8 mouse cellular contexts compared by ENCODE assay signal in the genomic region with DNA sequence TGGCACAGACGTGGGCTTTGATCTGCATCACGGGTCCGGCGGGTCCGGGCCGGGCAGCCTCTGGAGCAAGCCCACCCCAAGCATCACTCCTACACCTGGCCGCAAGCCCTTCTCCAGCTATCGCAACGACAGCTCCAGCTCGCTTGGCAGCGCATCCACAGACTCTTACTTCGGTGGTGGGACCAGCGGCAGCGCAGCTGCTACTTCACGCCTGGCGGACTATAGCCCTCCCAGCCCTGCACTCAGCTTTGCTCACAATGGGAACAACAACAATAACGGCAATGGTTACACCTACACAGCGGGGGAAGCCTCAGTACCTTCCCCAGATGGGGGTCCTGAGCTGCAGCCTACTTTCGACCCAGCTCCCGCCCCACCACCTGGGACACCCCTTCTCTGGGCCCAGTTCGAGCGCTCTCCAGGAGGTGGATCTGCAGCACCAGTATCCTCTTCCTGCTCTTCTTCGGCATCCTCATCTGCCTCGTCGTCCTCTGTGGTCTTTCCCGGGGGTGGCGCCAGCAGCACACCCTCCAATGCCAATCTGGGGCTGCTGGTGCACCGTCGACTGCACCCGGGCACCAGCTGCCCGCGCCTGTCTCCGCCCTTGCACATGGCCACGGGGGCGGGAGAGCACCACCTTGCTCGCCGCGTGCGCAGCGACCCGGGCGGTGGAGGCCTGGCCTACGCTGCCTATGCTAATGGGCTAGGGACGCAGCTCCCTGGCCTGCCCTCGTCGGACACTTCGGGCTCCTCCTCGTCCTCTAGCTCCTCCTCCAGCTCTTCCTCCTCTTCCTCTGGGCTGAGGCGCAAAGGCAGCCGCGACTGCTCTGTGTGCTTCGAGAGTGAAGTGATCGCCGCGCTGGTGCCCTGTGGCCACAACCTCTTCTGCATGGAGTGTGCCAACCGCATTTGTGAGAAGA. TPM values are rescaled to one million over a fixed set of nuclear protein-coding genes. Genes with fewer than 3 reads are reported as not detected.
DNase-seq lines count a peak whose midpoint lies in the region; ATAC-seq and TF ChIP-seq lines count a peak whose summit lies in the region.

No protein-coding gene starts in this region.

- H3K27me3 ChIP-seq in forebrain, postnatal 0 days (ENCODE audit: insufficient read depth, low read length) = no peaks in the 10 kb centered on the region
- no peaks in the 10 kb centered on the region for H3K27me3 ChIP-seq in hindbrain, embryonic 12.5 days
- no peaks in the 10 kb centered on the region for H3K27me3 ChIP-seq in lung, embryonic 15.5 days

- no peak for ATAC-seq in forebrain, postnatal 0 days
- ATAC-seq in hindbrain, embryonic 12.5 days (ENCODE audit: low FRiP score) = no peak
- no peak for ATAC-seq in lung, embryonic 15.5 days (ENCODE audit: borderline replicate concordance, extremely low read depth, low FRiP score, low TSS enrichment)
- no peak for ATAC-seq in megakaryocyte-erythroid progenitor cell, adult 5-6 weeks (replicated peaks; ENCODE audit: low FRiP score, low TSS enrichment, poor library complexity, severe bottlenecking)

- H3K27ac ChIP-seq in forebrain, postnatal 0 days (ENCODE audit: low read depth, low read length) = peak overlapping the region; percentile 100
- H3K27ac ChIP-seq in hindbrain, embryonic 12.5 days = peak overlapping the region; percentile 100
- H3K27ac ChIP-seq in lung, embryonic 15.5 days = no peak overlapping the region

- peak overlapping the region; percentile 100 for H3K9ac ChIP-seq in forebrain, postnatal 0 days
- H3K9ac ChIP-seq in hindbrain, embryonic 12.5 days = peak overlapping the region; percentile 100
- peak overlapping the region; percentile 98 for H3K9ac ChIP-seq in lung, embryonic 15.5 days

- no peaks in the 10 kb centered on the region for H3K9me3 ChIP-seq in forebrain, postnatal 0 days (ENCODE audit: low read length)
- no peaks in the 10 kb centered on the region for H3K9me3 ChIP-seq in hindbrain, embryonic 12.5 days (replicated peaks)
- H3K9me3 ChIP-seq in lung, embryonic 15.5 days = no peaks in the 10 kb centered on the region

- H3K4me1 ChIP-seq in forebrain, postnatal 0 days (ENCODE audit: insufficient read depth) = peaks cover 8% of the 10 kb centered on the region
- H3K4me1 ChIP-seq in hindbrain, embryonic 12.5 days = peaks cover 18% of the 10 kb centered on the region
- peaks cover 29% of the 10 kb centered on the region for H3K4me1 ChIP-seq in lung, embryonic 15.5 days

- TF ChIP-seq CTCF in forebrain, postnatal 0 days (IDR thresholded peaks at IDR 0.05; ENCODE audit: low read depth) = peak; percentile 12

- peak overlapping the region; percentile 82 for H3K4me2 ChIP-seq in forebrain, postnatal 0 days (ENCODE audit: low read depth)
- peak overlapping the region; percentile 87 for H3K4me2 ChIP-seq in hindbrain, embryonic 12.5 days (replicated peaks)
- H3K4me2 ChIP-seq in lung, embryonic 15.5 days = peak overlapping the region; percentile 92

- WGBS in forebrain, postnatal 0 days = 3% methylated on average over 56 of the region's 56 CpGs
- 1% methylated on average over 56 of the region's 56 CpGs for WGBS in hindbrain, embryonic 12.5 days
- 6% methylated on average over 56 of the region's 56 CpGs for WGBS in lung, embryonic 15.5 days

- H3K4me3 ChIP-seq in forebrain, postnatal 0 days (ENCODE audit: low read depth, low read length) = peak overlapping the region; percentile 94
- peak overlapping the region; percentile 100 for H3K4me3 ChIP-seq in hindbrain, embryonic 12.5 days
- H3K4me3 ChIP-seq in lung, embryonic 15.5 days = peak overlapping the region; percentile 96

- peaks cover 18% of the 10 kb centered on the region for H3K36me3 ChIP-seq in forebrain, postnatal 0 days (ENCODE audit: insufficient read depth)
- peaks cover 25% of the 10 kb centered on the region for H3K36me3 ChIP-seq in hindbrain, embryonic 12.5 days
- H3K36me3 ChIP-seq in lung, embryonic 15.5 days = peaks cover 11% of the 10 kb centered on the region

- DNase-seq in ES-CJ7 (ENCODE audit: low read depth, low spot score) = peak; percentile 53
- peak; percentile 26 to 49 for DNase-seq in cerebellum, adult 18-20 months
- peak; percentile 76 for DNase-seq in forebrain, postnatal 0 days
- DNase-seq in layer of hippocampus, postnatal 25 days (ENCODE audit: extremely low spot score in 1 of 2, low spot score in 1 of 2) = peak; percentile 23 to 46
- peak; percentile 60 for DNase-seq in right cerebral cortex, adult 18-20 months

RNA-seq across cellular contexts. Expression of a gene that starts 2.4 kb away (rescaled TPM):
- 111 and 141 TPM in 2 replicates for total RNA-seq in forebrain, postnatal 0 days (2014; rRNA removed)
- polyA plus RNA-seq in forebrain, postnatal 0 days (2015; fragmentation: Nextera tagmentation; extraction: Ambion mirVana) = 22.8 and 24.5 TPM in 2 replicates
- polyA plus RNA-seq in hindbrain, embryonic 12.5 days (2016; fragmentation: Nextera tagmentation; extraction: Ambion mirVana) = 48.2 and 50.2 TPM in 2 replicates
- 10 to 100 TPM; 25.8 to 29.3 TPM for total RNA-seq in layer of hippocampus, postnatal 25 days (2021)
- polyA plus RNA-seq in lung, embryonic 15.5 days (2015; fragmentation: Nextera tagmentation; extraction: Ambion mirVana) = 11.0 and 12.0 TPM in 2 replicates
- total RNA-seq in megakaryocyte-erythroid progenitor cell, adult 5-6 weeks (2014; fragmentation: Nextera tagmentation) = 2.6 and 3.1 TPM in 2 replicates
- 8.4 and 9.8 TPM in 2 replicates for total RNA-seq in megakaryocyte-erythroid progenitor cell, adult 5-6 weeks (2017)
